Mouse (Mus musculus) heart, postnatal 0 days (tissue): ENCODE data around the gene Cacna1c.

Experiments
- CTCF ChIP-seq: IDR thresholded peaks from 2 replicates; pipeline ENCODE4 v1.5.1; 2016; ENCODE audit warnings: antibody characterized with exemption, control low read depth, low read depth
- EP300 ChIP-seq: IDR thresholded peaks from 2 replicates; pipeline ENCODE4 v1.6.1; 2016; ENCODE audit warnings: antibody characterized with exemption, low read depth

- TF ChIP-seq CTCF (no peak), EP300 (no peak)
Measured at GRCm38 (mm10) chr6:119237427-119237989, 41.3 kb upstream of the Cacna1c start.
